Mouse (Mus musculus): ENCODE measurements around the gene Gpr61.

- TF ChIP-seq CTCF (IDR thresholded peaks at IDR 0.05), result no peak
- no peak for TF ChIP-seq EP300 (IDR thresholded peaks at IDR 0.05)
Measured at GRCm38 (mm10) chr3:108188716-108189490, 34.2 kb upstream of the Gpr61 start.
